ENCODE assay signal across 8 mouse cellular contexts in the genomic region with DNA sequence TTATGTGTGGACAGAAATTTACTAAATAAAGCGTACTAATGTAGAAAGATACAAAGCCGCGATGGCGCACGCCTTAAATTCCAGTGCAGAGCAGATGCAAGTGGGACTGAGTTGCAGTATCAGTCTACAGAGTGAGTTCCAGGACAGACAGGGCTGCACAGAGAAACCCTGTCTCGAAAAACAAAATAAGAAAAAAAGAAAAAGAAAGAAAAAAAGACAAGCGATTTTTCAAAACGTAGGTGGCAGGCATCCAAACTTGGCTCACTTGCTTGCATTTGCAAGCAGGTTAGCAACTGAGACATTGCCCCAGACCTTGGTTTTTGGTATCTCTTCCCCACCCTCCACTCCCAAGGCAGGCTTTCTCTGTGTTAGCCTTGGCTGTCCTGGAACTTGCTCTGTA. TPM values are rescaled to one million over a fixed set of nuclear protein-coding genes. Genes with fewer than 3 reads are reported as not detected.
A peak's percentile ranks its signal among the peaks of the same experiment; 100 is the strongest.
DNase-seq lines count a peak whose midpoint lies in the region; ATAC-seq and TF ChIP-seq lines count a peak whose summit lies in the region.

No protein-coding gene starts in this region.

- no peak overlapping the region; the same call in 1 of the 2 replicates for H3K9ac ChIP-seq in lung, embryonic 14.5 days
- 0 out of 2 replicates have a peak overlapping the region, but pooled peaks have one; percentile 11 for H3K9ac ChIP-seq in embryonic facial prominence, embryonic 13.5 days
- no peak overlapping the region for H3K9ac ChIP-seq in intestine, embryonic 15.5 days
- no peak overlapping the region for H3K9ac ChIP-seq in neural tube, embryonic 14.5 days (replicated peaks; ENCODE audit: low read depth, low read length)

- WGBS in lung, embryonic 14.5 days: 7% methylated on average over 8 of the region's 8 CpGs
- WGBS in embryonic facial prominence, embryonic 13.5 days: 16% methylated on average over 8 of the region's 8 CpGs
- 22% methylated on average over 8 of the region's 8 CpGs for WGBS in intestine, embryonic 15.5 days
- 6% methylated on average over 8 of the region's 8 CpGs for WGBS in neural tube, embryonic 14.5 days

- peak overlapping the region; percentile 83 for H3K4me2 ChIP-seq in lung, embryonic 14.5 days
- peak overlapping the region; percentile 94 for H3K4me2 ChIP-seq in embryonic facial prominence, embryonic 13.5 days
- peak overlapping the region; percentile 23 for H3K4me2 ChIP-seq in intestine, embryonic 15.5 days (replicated peaks)
- H3K4me2 ChIP-seq in neural tube, embryonic 14.5 days (ENCODE audit: low read depth, low read length): peak overlapping the region; percentile 83

- peaks cover 17% of the 10 kb centered on the region for H3K36me3 ChIP-seq in lung, embryonic 14.5 days (ENCODE audit: insufficient read depth)
- H3K36me3 ChIP-seq in embryonic facial prominence, embryonic 13.5 days: peaks cover 21% of the 10 kb centered on the region
- H3K36me3 ChIP-seq in intestine, embryonic 15.5 days: peaks cover 11% of the 10 kb centered on the region
- peaks cover 5% of the 10 kb centered on the region; the same call in 1 of the 2 replicates for H3K36me3 ChIP-seq in neural tube, embryonic 14.5 days (ENCODE audit: control insufficient read depth, insufficient read depth, low read length)

- peak; percentile 66 for DNase-seq in lung, embryonic 14.5 days
- DNase-seq in lung, postnatal 10 days: no peak
- DNase-seq in urinary bladder, adult 18-20 months (ENCODE audit: low spot score in 2 of 2): no peak

- H3K4me1 ChIP-seq in lung, embryonic 14.5 days (ENCODE audit: insufficient read depth): peaks cover 22% of the 10 kb centered on the region
- peaks cover 59% of the 10 kb centered on the region for H3K4me1 ChIP-seq in embryonic facial prominence, embryonic 13.5 days
- peaks cover 27% of the 10 kb centered on the region for H3K4me1 ChIP-seq in intestine, embryonic 15.5 days (replicated peaks)
- H3K4me1 ChIP-seq in neural tube, embryonic 14.5 days (ENCODE audit: control insufficient read depth, insufficient read depth, low read length): peaks cover 41% of the 10 kb centered on the region

- no peaks in the 10 kb centered on the region for H3K27me3 ChIP-seq in lung, embryonic 14.5 days (ENCODE audit: insufficient read depth, low read length)
- H3K27me3 ChIP-seq in embryonic facial prominence, embryonic 13.5 days: no peaks in the 10 kb centered on the region
- H3K27me3 ChIP-seq in intestine, embryonic 15.5 days (replicated peaks): no peaks in the 10 kb centered on the region
- no peaks in the 10 kb centered on the region for H3K27me3 ChIP-seq in neural tube, embryonic 14.5 days (ENCODE audit: control insufficient read depth, insufficient read depth, low read length)

- no peak for ATAC-seq in lung, embryonic 14.5 days (ENCODE audit: insufficient read depth)
- no peak for ATAC-seq in embryonic facial prominence, embryonic 13.5 days (ENCODE audit: insufficient number of reproducible peaks, insufficient read depth, low FRiP score, low TSS enrichment, low read depth)
- no peak for ATAC-seq in intestine, embryonic 15.5 days
- no peak for ATAC-seq in neural tube, embryonic 14.5 days (ENCODE audit: low read depth)
- no peak for ATAC-seq in frontal cortex, adult (ENCODE audit: low TSS enrichment)
- ATAC-seq in megakaryocyte progenitor cell, adult 5-6 weeks (replicated peaks; ENCODE audit: poor library complexity): no peak

- H3K4me3 ChIP-seq in lung, embryonic 14.5 days (ENCODE audit: low read depth, low read length): peak overlapping the region; percentile 82
- peak overlapping the region; percentile 87 for H3K4me3 ChIP-seq in embryonic facial prominence, embryonic 13.5 days
- no peak overlapping the region for H3K4me3 ChIP-seq in intestine, embryonic 15.5 days (replicated peaks)
- peak overlapping the region; percentile 79 for H3K4me3 ChIP-seq in neural tube, embryonic 14.5 days (ENCODE audit: low read depth, low read length)

- H3K9me3 ChIP-seq in lung, embryonic 14.5 days (ENCODE audit: low read depth, low read length): no peaks in the 10 kb centered on the region
- H3K9me3 ChIP-seq in embryonic facial prominence, embryonic 13.5 days: no peaks in the 10 kb centered on the region
- no peaks in the 10 kb centered on the region for H3K9me3 ChIP-seq in intestine, embryonic 15.5 days
- no peaks in the 10 kb centered on the region for H3K9me3 ChIP-seq in neural tube, embryonic 14.5 days (ENCODE audit: control insufficient read depth, low read length)

- no peak for TF ChIP-seq CTCF in lung, embryonic 14.5 days (IDR thresholded peaks at IDR 0.05; ENCODE audit: low read depth)

- peak overlapping the region; percentile 93 for H3K27ac ChIP-seq in lung, embryonic 14.5 days (ENCODE audit: low read depth)
- H3K27ac ChIP-seq in embryonic facial prominence, embryonic 13.5 days: peak overlapping the region; percentile 93
- H3K27ac ChIP-seq in intestine, embryonic 15.5 days: peak overlapping the region; percentile 69
- peak overlapping the region; percentile 82 for H3K27ac ChIP-seq in neural tube, embryonic 14.5 days (ENCODE audit: low read depth, low read length)

RNA-seq across cellular contexts. Expression of a gene that starts 0.7 kb away (rescaled TPM):
- polyA plus RNA-seq in lung, embryonic 14.5 days (2014; fragmentation: Nextera tagmentation; extraction: Ambion mirVana): 77.9 and 79.5 TPM in 2 replicates
- 107 and 111 TPM in 2 replicates for polyA plus RNA-seq in embryonic facial prominence, embryonic 13.5 days (2015; fragmentation: Nextera tagmentation; extraction: Ambion mirVana)
- 88.2 and 91.8 TPM in 2 replicates for polyA plus RNA-seq in intestine, embryonic 15.5 days (2015; fragmentation: Nextera tagmentation; extraction: Ambion mirVana)
- polyA plus RNA-seq in neural tube, embryonic 14.5 days (2014; fragmentation: Nextera tagmentation; extraction: Ambion mirVana): 85.7 and 91.1 TPM in 2 replicates
- total RNA-seq in megakaryocyte progenitor cell, adult 5-6 weeks (2015): 26.0 and 36.8 TPM in 2 replicates
- 11.4 and 14.5 TPM in 2 replicates for total RNA-seq in megakaryocyte progenitor cell, adult 5-6 weeks (2017)

RNA-seq across cellular contexts. Expression of a gene that starts 2.7 kb away (rescaled TPM):
- 17.7 and 19.1 TPM in 2 replicates for polyA plus RNA-seq in lung, embryonic 14.5 days (2014; fragmentation: Nextera tagmentation; extraction: Ambion mirVana)
- polyA plus RNA-seq in embryonic facial prominence, embryonic 13.5 days (2015; fragmentation: Nextera tagmentation; extraction: Ambion mirVana): 26.1 and 29.7 TPM in 2 replicates
- polyA plus RNA-seq in intestine, embryonic 15.5 days (2015; fragmentation: Nextera tagmentation; extraction: Ambion mirVana): 17.0 and 18.8 TPM in 2 replicates
- polyA plus RNA-seq in neural tube, embryonic 14.5 days (2014; fragmentation: Nextera tagmentation; extraction: Ambion mirVana): 14.5 and 16.0 TPM in 2 replicates
- 9.8 and 10.6 TPM in 2 replicates for total RNA-seq in megakaryocyte progenitor cell, adult 5-6 weeks (2015)
- total RNA-seq in megakaryocyte progenitor cell, adult 5-6 weeks (2017): 16.6 and 19.9 TPM in 2 replicates

RNA-seq across cellular contexts. Expression of a gene that starts 23.6 kb away (rescaled TPM):
- polyA plus RNA-seq in lung, embryonic 14.5 days (2014; fragmentation: Nextera tagmentation; extraction: Ambion mirVana): 386 and 443 TPM in 2 replicates
- polyA plus RNA-seq in embryonic facial prominence, embryonic 13.5 days (2015; fragmentation: Nextera tagmentation; extraction: Ambion mirVana): 469 and 526 TPM in 2 replicates
- 239 and 253 TPM in 2 replicates for polyA plus RNA-seq in intestine, embryonic 15.5 days (2015; fragmentation: Nextera tagmentation; extraction: Ambion mirVana)
- polyA plus RNA-seq in neural tube, embryonic 14.5 days (2014; fragmentation: Nextera tagmentation; extraction: Ambion mirVana): 475 and 479 TPM in 2 replicates
- 55.3 and 63.9 TPM in 2 replicates for total RNA-seq in megakaryocyte progenitor cell, adult 5-6 weeks (2015)
- total RNA-seq in megakaryocyte progenitor cell, adult 5-6 weeks (2017): 25.5 and 41.5 TPM in 2 replicates

RNA-seq across cellular contexts. Expression of a gene that starts 36.1 kb away (rescaled TPM):
- polyA plus RNA-seq in lung, embryonic 14.5 days (2014; fragmentation: Nextera tagmentation; extraction: Ambion mirVana): 73.6 and 83.2 TPM in 2 replicates
- polyA plus RNA-seq in embryonic facial prominence, embryonic 13.5 days (2015; fragmentation: Nextera tagmentation; extraction: Ambion mirVana): 72.3 and 77.5 TPM in 2 replicates
- 60.1 and 65.0 TPM in 2 replicates for polyA plus RNA-seq in intestine, embryonic 15.5 days (2015; fragmentation: Nextera tagmentation; extraction: Ambion mirVana)
- polyA plus RNA-seq in neural tube, embryonic 14.5 days (2014; fragmentation: Nextera tagmentation; extraction: Ambion mirVana): 120 and 128 TPM in 2 replicates
- 36.1 and 40.4 TPM in 2 replicates for total RNA-seq in megakaryocyte progenitor cell, adult 5-6 weeks (2015)
- total RNA-seq in megakaryocyte progenitor cell, adult 5-6 weeks (2017): 25.8 and 39.8 TPM in 2 replicates

RNA-seq across cellular contexts. Expression of a gene that starts 36.3 kb away (rescaled TPM):
- polyA plus RNA-seq in lung, embryonic 14.5 days (2014; fragmentation: Nextera tagmentation; extraction: Ambion mirVana): 30.3 and 30.7 TPM in 2 replicates
- polyA plus RNA-seq in embryonic facial prominence, embryonic 13.5 days (2015; fragmentation: Nextera tagmentation; extraction: Ambion mirVana): 30.0 and 30.7 TPM in 2 replicates
- polyA plus RNA-seq in intestine, embryonic 15.5 days (2015; fragmentation: Nextera tagmentation; extraction: Ambion mirVana): 25.9 and 29.0 TPM in 2 replicates
- polyA plus RNA-seq in neural tube, embryonic 14.5 days (2014; fragmentation: Nextera tagmentation; extraction: Ambion mirVana): 27.1 and 28.8 TPM in 2 replicates
- total RNA-seq in megakaryocyte progenitor cell, adult 5-6 weeks (2015): 43.4 and 49.9 TPM in 2 replicates
- 60.7 and 69.8 TPM in 2 replicates for total RNA-seq in megakaryocyte progenitor cell, adult 5-6 weeks (2017)

Comparison
In these comparisons a context has a peak if more than half of its experiments do, and no peak if none do; other contexts are left out.
1. H3K4me2 ChIP-seq: peak in every context shown above with its lines; median percentile 94 in embryonic facial prominence, embryonic 13.5 days; 83 in lung, embryonic 14.5 days; 83 in neural tube, embryonic 14.5 days; 23 in intestine, embryonic 15.5 days.